Mouse (Mus musculus): ENCODE measurements around the gene Ndufb2. TPM values are rescaled to one million over a fixed set of nuclear protein-coding genes. Genes with fewer than 3 reads are reported as not detected.

Gene Ndufb2
- total RNA-seq (2014; rRNA removed; ENCODE audit: low replicate concordance): 719 and 838 TPM in 2 replicates
- polyA plus RNA-seq (2015; fragmentation: Nextera tagmentation; extraction: Ambion mirVana): 1,229 and 1,304 TPM in 2 replicates

- under 1% methylated on average over 54 of the region's 56 CpGs for WGBS
- H3K4me1 ChIP-seq (ENCODE audit: control insufficient read depth, insufficient read depth): peaks cover 13% of the 10 kb centered on the region
- peak within 1 kb of the TSS; percentile 95 for H3K27ac ChIP-seq (ENCODE audit: low read depth)
- H3K9me3 ChIP-seq (replicated peaks; ENCODE audit: control insufficient read depth, low read length): no peaks in the 10 kb centered on the region
- peaks cover 30% of the 10 kb centered on the region for H3K36me3 ChIP-seq (replicated peaks; ENCODE audit: control insufficient read depth, insufficient read depth, low read length)
- ATAC-seq (ENCODE audit: insufficient read depth, low read depth) (peak; percentile 97), DNase-seq (ENCODE audit: low spot score) (peak; percentile 94)
- peak within 1 kb of the TSS; percentile 85 for H3K4me2 ChIP-seq (ENCODE audit: low read depth, low read length)
- no peak for TF ChIP-seq CTCF (IDR thresholded peaks at IDR 0.05; ENCODE audit: low read depth)
- no peak for TF ChIP-seq EP300 (IDR thresholded peaks at IDR 0.05; ENCODE audit: low read depth)
- peak within 1 kb of the TSS; percentile 84 for H3K9ac ChIP-seq (replicated peaks; ENCODE audit: low read depth, low read length)
- H3K27me3 ChIP-seq (ENCODE audit: control insufficient read depth, insufficient read depth, low read length): no peaks in the 10 kb centered on the region
- peak within 1 kb of the TSS; percentile 73 for H3K4me3 ChIP-seq (ENCODE audit: low read depth, low read length)
These were observed at the start of gene Ndufb2 for GRCm38 (mm10) chr6:39592401-39593214. Ndufb2 (plus strand) TSS chr6:39592574.

- ATAC-seq (ENCODE audit: insufficient read depth, low read depth) (peak; percentile 84), DNase-seq (ENCODE audit: low spot score) (peak; percentile 88)
- H3K4me2 ChIP-seq (ENCODE audit: low read depth, low read length): no peak overlapping the region; the same call in 1 of the 2 replicates
- no peaks in the 10 kb centered on the region for H3K27me3 ChIP-seq (ENCODE audit: control insufficient read depth, insufficient read depth, low read length)
- no peaks in the 10 kb centered on the region for H3K9me3 ChIP-seq (replicated peaks; ENCODE audit: control insufficient read depth, low read length)
- 0 out of 2 replicates have a peak overlapping the region, but pooled peaks have one; percentile 14 for H3K9ac ChIP-seq (replicated peaks; ENCODE audit: low read depth, low read length)
- WGBS: 22% methylated on average over 14 of the region's 15 CpGs
- peak overlapping the region; percentile 81 for H3K27ac ChIP-seq (ENCODE audit: low read depth)
- peaks cover 8% of the 10 kb centered on the region for H3K4me1 ChIP-seq (ENCODE audit: control insufficient read depth, insufficient read depth)
- no peaks in the 10 kb centered on the region for H3K36me3 ChIP-seq (replicated peaks; ENCODE audit: control insufficient read depth, insufficient read depth, low read length)
- no peak overlapping the region for H3K4me3 ChIP-seq (ENCODE audit: low read depth, low read length)
- TF ChIP-seq EP300 (IDR thresholded peaks at IDR 0.05; ENCODE audit: low read depth): no peak
- no peak for TF ChIP-seq CTCF (IDR thresholded peaks at IDR 0.05; ENCODE audit: low read depth)
These were observed 49.5 kb upstream of the Ndufb2 start for GRCm38 (mm10) chr6:39542631-39543597.

GRCm38 (mm10) chr6:39543769-39544420 lies 48.5 kb upstream of the Ndufb2 start:
- Histone ChIP-seq H3K9me3 (replicated peaks; ENCODE audit: control insufficient read depth, low read length) (no peaks in the 10 kb centered on the region), H3K9ac (replicated peaks; ENCODE audit: low read depth, low read length) (no peak overlapping the region), H3K27ac (ENCODE audit: low read depth) (peak overlapping the region; percentile 81), H3K4me3 (ENCODE audit: low read depth, low read length) (no peak overlapping the region), H3K36me3 (replicated peaks; ENCODE audit: control insufficient read depth, insufficient read depth, low read length) (no peaks in the 10 kb centered on the region), H3K27me3 (ENCODE audit: control insufficient read depth, insufficient read depth, low read length) (no peaks in the 10 kb centered on the region), H3K4me1 (ENCODE audit: control insufficient read depth, insufficient read depth) (peaks cover 8% of the 10 kb centered on the region), H3K4me2 (ENCODE audit: low read depth, low read length) (no peak overlapping the region)
- no peak for ATAC-seq (ENCODE audit: insufficient read depth, low read depth)
- DNase-seq (ENCODE audit: low spot score): no peak
- TF ChIP-seq EP300 (IDR thresholded peaks at IDR 0.05; ENCODE audit: low read depth): no peak
- no peak for TF ChIP-seq CTCF (IDR thresholded peaks at IDR 0.05; ENCODE audit: low read depth)
- WGBS: 67% methylated on average over 15 of the region's 15 CpGs

- peaks cover 8% of the 10 kb centered on the region for H3K4me1 ChIP-seq (ENCODE audit: control insufficient read depth, insufficient read depth)
- H3K4me2 ChIP-seq (ENCODE audit: low read depth, low read length): no peak overlapping the region
- H3K9me3 ChIP-seq (replicated peaks; ENCODE audit: control insufficient read depth, low read length): no peaks in the 10 kb centered on the region
- no peak overlapping the region for H3K4me3 ChIP-seq (ENCODE audit: low read depth, low read length)
- 80% methylated on average over 7 of the region's 7 CpGs for WGBS
- ATAC-seq (ENCODE audit: insufficient read depth, low read depth) (no peak), DNase-seq (ENCODE audit: low spot score) (no peak)
- TF ChIP-seq CTCF (IDR thresholded peaks at IDR 0.05; ENCODE audit: low read depth): no peak
- no peak for TF ChIP-seq EP300 (IDR thresholded peaks at IDR 0.05; ENCODE audit: low read depth)
- H3K9ac ChIP-seq (replicated peaks; ENCODE audit: low read depth, low read length): no peak overlapping the region
- no peaks in the 10 kb centered on the region for H3K36me3 ChIP-seq (replicated peaks; ENCODE audit: control insufficient read depth, insufficient read depth, low read length)
- H3K27ac ChIP-seq (ENCODE audit: low read depth): no peak overlapping the region
- H3K27me3 ChIP-seq (ENCODE audit: control insufficient read depth, insufficient read depth, low read length): no peaks in the 10 kb centered on the region
These were observed 46.9 kb upstream of the Ndufb2 start for GRCm38 (mm10) chr6:39545474-39545873.

GRCm38 (mm10) chr6:39548030-39548429 lies 44.3 kb upstream of the Ndufb2 start:
- no peaks in the 10 kb centered on the region for H3K27me3 ChIP-seq (ENCODE audit: control insufficient read depth, insufficient read depth, low read length)
- no peak for TF ChIP-seq CTCF (IDR thresholded peaks at IDR 0.05; ENCODE audit: low read depth)
- no peak for TF ChIP-seq EP300 (IDR thresholded peaks at IDR 0.05; ENCODE audit: low read depth)
- H3K27ac ChIP-seq (ENCODE audit: low read depth): no peak overlapping the region
- WGBS: 69% methylated on average over 5 of the region's 5 CpGs
- H3K4me1 ChIP-seq (ENCODE audit: control insufficient read depth, insufficient read depth): peaks cover under 1% of the 10 kb centered on the region
- no peaks in the 10 kb centered on the region for H3K36me3 ChIP-seq (replicated peaks; ENCODE audit: control insufficient read depth, insufficient read depth, low read length)
- DNase-seq (ENCODE audit: low spot score) (no peak), ATAC-seq (ENCODE audit: insufficient read depth, low read depth) (no peak)
- no peak overlapping the region for H3K4me2 ChIP-seq (ENCODE audit: low read depth, low read length)
- no peaks in the 10 kb centered on the region for H3K9me3 ChIP-seq (replicated peaks; ENCODE audit: control insufficient read depth, low read length)
- H3K4me3 ChIP-seq (ENCODE audit: low read depth, low read length): no peak overlapping the region
- H3K9ac ChIP-seq (replicated peaks; ENCODE audit: low read depth, low read length): no peak overlapping the region
